Mouse (Mus musculus) bone marrow, adult 2 months (tissue): ENCODE data around the gene Rbm44.

Experiments
- CTCF ChIP-seq: fragments of 200-500 bp; IDR thresholded peaks from 2 replicates; pipeline ENCODE4 v1.5.1; 2011; ENCODE audit warnings: low read length, control low read depth; ENCODE audit not compliant: control insufficient read depth, insufficient read depth
- POLR2A ChIP-seq: fragments of 200-500 bp; IDR thresholded peaks from 2 replicates; pipeline ENCODE4 v1.6.1; 2011; ENCODE audit warnings: low read depth, mild to moderate bottlenecking, control low read depth, low read length, borderline replicate concordance; ENCODE audit not compliant: control insufficient read depth

DNA sequence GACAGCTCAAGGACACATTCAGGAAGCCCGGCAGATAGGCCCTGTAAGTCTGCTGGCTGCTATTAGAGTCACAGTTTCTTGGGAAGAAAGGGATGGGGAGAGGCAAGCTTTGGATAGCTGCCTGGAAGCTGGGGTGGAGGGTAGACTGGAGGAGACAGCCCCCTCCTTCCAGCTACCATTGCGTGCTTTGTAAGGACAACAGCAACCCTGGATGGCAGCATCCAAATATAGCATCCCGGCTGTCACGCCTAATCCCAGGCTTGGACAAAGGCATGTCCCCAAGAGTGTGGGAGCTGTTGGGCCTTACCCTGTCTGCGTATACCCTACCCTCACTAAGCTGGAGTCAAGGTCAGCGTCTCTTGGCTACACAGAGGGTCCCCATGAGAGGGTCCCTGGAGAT, 64.5 kb downstream of the Rbm44 start:
- TF ChIP-seq CTCF (no peak), POLR2A (no peak)
